Mouse (Mus musculus): ENCODE results near the gene Adprm.
A peak's percentile ranks its signal among the peaks of the same experiment; 100 is the strongest.

Gene Adprm

GRCm38 (mm10) chr11:67076781-67077180 lies 24.4 kb upstream of the Adprm start:
- no peak for DNase-seq (ENCODE audit: low read depth, low spot score)

GRCm38 (mm10) chr11:67075036-67075435 lies 22.6 kb upstream of the Adprm start:
- DNase-seq (ENCODE audit: low read depth, low spot score): peak; percentile 48

GRCm38 (mm10) chr11:67072615-67073130 lies 20.3 kb upstream of the Adprm start:
- DNase-seq (ENCODE audit: low read depth, low spot score): no peak

GRCm38 (mm10) chr11:67067741-67068140 lies 15.3 kb upstream of the Adprm start:
- DNase-seq (ENCODE audit: low read depth, low spot score): no peak

- DNase-seq (ENCODE audit: low read depth, low spot score): no peak
Measured at GRCm38 (mm10) chr11:67062726-67063125, 10.3 kb upstream of the Adprm start.

- DNase-seq (ENCODE audit: low read depth, low spot score): no peak
Measured at GRCm38 (mm10) chr11:67061311-67061710, 8.9 kb upstream of the Adprm start.

GRCm38 (mm10) chr11:67054754-67055365 lies 2.5 kb upstream of the Adprm start:
- no peak for DNase-seq (ENCODE audit: low read depth, low spot score)

- no peak for DNase-seq (ENCODE audit: low read depth, low spot score)
Measured at GRCm38 (mm10) chr11:67051676-67052320, 596 bp downstream of the Adprm start.

GRCm38 (mm10) chr11:67049256-67049655 lies 3.1 kb downstream of the Adprm start:
- DNase-seq (ENCODE audit: low read depth, low spot score): no peak

GRCm38 (mm10) chr11:67048496-67048895 lies 3.9 kb downstream of the Adprm start:
- no peak for DNase-seq (ENCODE audit: low read depth, low spot score)

- no peak for DNase-seq (ENCODE audit: low read depth, low spot score)
Measured at GRCm38 (mm10) chr11:67047199-67047598, 5.2 kb downstream of the Adprm start.

GRCm38 (mm10) chr11:67044959-67045358 lies 7.4 kb downstream of the Adprm start:
- no peak for DNase-seq (ENCODE audit: low read depth, low spot score)

- DNase-seq (ENCODE audit: low read depth, low spot score): peak; percentile 13
Measured at GRCm38 (mm10) chr11:67043007-67043406, 9.4 kb downstream of the Adprm start.

GRCm38 (mm10) chr11:67040483-67040882 lies 11.9 kb downstream of the Adprm start:
- DNase-seq (ENCODE audit: low read depth, low spot score): no peak

GRCm38 (mm10) chr11:67039799-67040198 lies 12.6 kb downstream of the Adprm start:
- DNase-seq (ENCODE audit: low read depth, low spot score): no peak

- DNase-seq (ENCODE audit: low read depth, low spot score): no peak
Measured at GRCm38 (mm10) chr11:67036892-67037291, 15.5 kb downstream of the Adprm start.

GRCm38 (mm10) chr11:67036229-67036628 lies 16.2 kb downstream of the Adprm start:
- no peak for DNase-seq (ENCODE audit: low read depth, low spot score)

GRCm38 (mm10) chr11:67034775-67035485 lies 17.5 kb downstream of the Adprm start:
- DNase-seq (ENCODE audit: low read depth, low spot score): no peak

- no peak for DNase-seq (ENCODE audit: low read depth, low spot score)
Measured at GRCm38 (mm10) chr11:67031603-67031915, 20.8 kb downstream of the Adprm start.

GRCm38 (mm10) chr11:67030904-67031602 lies 21.3 kb downstream of the Adprm start:
- no peak for DNase-seq (ENCODE audit: low read depth, low spot score)

- DNase-seq (ENCODE audit: low read depth, low spot score): peak; percentile 96
Measured at GRCm38 (mm10) chr11:67024867-67025477, 27.4 kb downstream of the Adprm start, which contains the start of gene Tmem220. Tmem220 (plus strand) TSS chr11:67025154.
